Mouse (Mus musculus) c-Kit-positive CD71-positive TER-119-positive erythroid progenitor cells, embryonic 14.5 days (primary cell): ENCODE results near the gene Tmem164.

Experiments
- DNase-seq: peaks from one replicate; pipeline ENCODE4 v3.0.0-alpha.2; 2013; ENCODE audit warnings: low spot score

Tmem164 gene

GRCm38 (mm10) chrX:142693256-142693655, 12.1 kb downstream of the Tmem164 start:
- no peak for DNase-seq

GRCm38 (mm10) chrX:142694338-142694737, 13.1 kb downstream of the Tmem164 start:
- DNase-seq: no peak

GRCm38 (mm10) chrX:142694856-142695255, 13.7 kb downstream of the Tmem164 start:
- no peak for DNase-seq

GRCm38 (mm10) chrX:142696789-142697188, 15.6 kb downstream of the Tmem164 start:
- no peak for DNase-seq

- DNase-seq: no peak
These were observed 16.5 kb downstream of the Tmem164 start for GRCm38 (mm10) chrX:142697545-142698204.

- no peak for DNase-seq
These were observed 17.0 kb downstream of the Tmem164 start for GRCm38 (mm10) chrX:142698212-142698611.

- DNase-seq: no peak
These were observed 20.9 kb downstream of the Tmem164 start for GRCm38 (mm10) chrX:142702094-142702493.

GRCm38 (mm10) chrX:142702566-142702965, 21.4 kb downstream of the Tmem164 start:
- DNase-seq: no peak

- DNase-seq: no peak
These were observed 22.7 kb downstream of the Tmem164 start for GRCm38 (mm10) chrX:142703953-142704352.

- DNase-seq: no peak
These were observed 27.1 kb downstream of the Tmem164 start for GRCm38 (mm10) chrX:142708257-142708656.

GRCm38 (mm10) chrX:142716014-142716413, 34.8 kb downstream of the Tmem164 start:
- no peak for DNase-seq

GRCm38 (mm10) chrX:142717958-142718478, 36.8 kb downstream of the Tmem164 start:
- no peak for DNase-seq

GRCm38 (mm10) chrX:142718759-142719158, 37.6 kb downstream of the Tmem164 start:
- DNase-seq: no peak

GRCm38 (mm10) chrX:142721897-142722296, 40.7 kb downstream of the Tmem164 start:
- no peak for DNase-seq

GRCm38 (mm10) chrX:142724203-142724602, 43.0 kb downstream of the Tmem164 start:
- no peak for DNase-seq

- DNase-seq: peak; percentile 8
These were observed 44.4 kb downstream of the Tmem164 start for GRCm38 (mm10) chrX:142725571-142725970.

- no peak for DNase-seq
These were observed 45.1 kb downstream of the Tmem164 start for GRCm38 (mm10) chrX:142726311-142726710.

- DNase-seq: no peak
These were observed 46.6 kb downstream of the Tmem164 start for GRCm38 (mm10) chrX:142727847-142728246.

- DNase-seq: no peak
These were observed 47.8 kb downstream of the Tmem164 start for GRCm38 (mm10) chrX:142729040-142729439.

- no peak for DNase-seq
These were observed 48.3 kb downstream of the Tmem164 start for GRCm38 (mm10) chrX:142729482-142729881.

GRCm38 (mm10) chrX:142737099-142737498, 55.9 kb downstream of the Tmem164 start:
- no peak for DNase-seq

- no peak for DNase-seq
These were observed 56.5 kb downstream of the Tmem164 start for GRCm38 (mm10) chrX:142737719-142738118.

- no peak for DNase-seq
These were observed 66.2 kb downstream of the Tmem164 start for GRCm38 (mm10) chrX:142747428-142747827.

- DNase-seq: no peak
These were observed 67.4 kb downstream of the Tmem164 start for GRCm38 (mm10) chrX:142748574-142748973.
